Mouse (Mus musculus): ENCODE results near the gene Phkg2. TPM values are rescaled to one million over a fixed set of nuclear protein-coding genes. Genes with fewer than 3 reads are reported as not detected.

Phkg2 gene
- polyA plus RNA-seq, 1 experiment, result 202 TPM

- no peak for DNase-seq
- H3K4me3 ChIP-seq (ENCODE audit: control insufficient read depth, insufficient read depth, low read length), result no peak overlapping the region
- H3K27me3 ChIP-seq (ENCODE audit: control insufficient read depth, insufficient read depth, low read length), result no peaks in the 10 kb centered on the region
- 95% methylated on average over 17 of the region's 17 CpGs for WGBS
- TF ChIP-seq POLR2A (IDR thresholded peaks at IDR 0.05; ENCODE audit: control insufficient read depth, extremely low read depth, insufficient read depth, low read length, poor library complexity), result no peak
- no peak for TF ChIP-seq CTCF (IDR thresholded peaks at IDR 0.05; ENCODE audit: borderline replicate concordance, control insufficient read depth, extremely low read depth, insufficient read depth, low read length, poor library complexity)
- no peaks in the 10 kb centered on the region for H3K4me1 ChIP-seq (replicated peaks; ENCODE audit: control insufficient read depth, insufficient read depth, low read length)
- no peak overlapping the region for H3K27ac ChIP-seq (ENCODE audit: control insufficient read depth, insufficient read depth, low read length)
- H3K36me3 ChIP-seq (ENCODE audit: control insufficient read depth, insufficient read depth, low read length), result peaks cover 91% of the 10 kb centered on the region
Measured at GRCm38 (mm10) chr7:127596747-127597146, 23.6 kb downstream of the Phkg2 start.

DNA sequence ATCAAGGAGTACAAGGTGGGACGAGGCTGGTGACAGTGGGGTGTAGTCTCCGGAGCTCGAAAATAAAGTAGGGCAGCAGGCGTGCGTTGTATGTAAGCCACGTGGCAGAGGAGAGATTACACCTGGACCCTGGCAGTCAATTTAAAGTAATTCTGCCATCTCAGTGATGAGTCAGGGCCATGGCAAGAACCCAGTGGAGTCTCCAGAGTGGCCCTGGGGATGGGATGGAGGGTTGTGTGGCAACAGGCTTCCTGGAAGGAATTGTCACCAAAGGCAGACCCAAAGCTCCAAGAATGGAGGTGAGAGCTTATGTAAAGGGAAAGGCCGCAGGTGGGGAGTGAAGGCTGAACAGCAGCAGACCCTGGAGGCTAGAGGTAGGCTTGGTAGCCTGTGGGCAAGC is 27.5 kb downstream of the Phkg2 start:
- DNase-seq, result no peak
- WGBS, result 98% methylated on average over 7 of the region's 7 CpGs
- H3K27me3 ChIP-seq (ENCODE audit: control insufficient read depth, insufficient read depth, low read length), result no peaks in the 10 kb centered on the region
- H3K4me1 ChIP-seq (replicated peaks; ENCODE audit: control insufficient read depth, insufficient read depth, low read length), result no peaks in the 10 kb centered on the region
- no peak overlapping the region for H3K4me3 ChIP-seq (ENCODE audit: control insufficient read depth, insufficient read depth, low read length)
- no peak overlapping the region for H3K27ac ChIP-seq (ENCODE audit: control insufficient read depth, insufficient read depth, low read length)
- H3K36me3 ChIP-seq (ENCODE audit: control insufficient read depth, insufficient read depth, low read length), result peaks cover 75% of the 10 kb centered on the region
- no peak for TF ChIP-seq POLR2A (IDR thresholded peaks at IDR 0.05; ENCODE audit: control insufficient read depth, extremely low read depth, insufficient read depth, low read length, poor library complexity)
- no peak for TF ChIP-seq CTCF (IDR thresholded peaks at IDR 0.05; ENCODE audit: borderline replicate concordance, control insufficient read depth, extremely low read depth, insufficient read depth, low read length, poor library complexity)

DNA sequence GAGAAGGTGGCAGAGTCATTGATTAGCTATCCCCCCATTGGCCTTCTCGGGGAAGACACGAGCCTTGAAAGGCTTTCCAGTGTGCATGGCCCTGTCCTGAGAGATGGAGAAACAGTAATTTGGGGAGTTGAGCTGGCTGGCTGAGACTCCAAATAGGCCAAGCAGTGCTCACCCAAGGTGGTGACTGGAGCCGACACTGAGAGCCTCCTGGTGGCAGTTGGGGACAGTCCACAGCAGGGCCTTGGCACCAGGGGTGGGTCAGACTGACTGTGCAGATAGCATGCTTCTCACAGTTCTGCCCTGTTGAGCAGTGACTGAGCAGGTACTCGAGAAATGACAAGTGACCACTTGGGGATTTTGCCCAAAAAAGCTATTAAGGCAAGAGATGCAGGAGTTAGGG is 28.6 kb downstream of the Phkg2 start:
- DNase-seq, result no peak
- 96% methylated on average over 4 of the region's 4 CpGs for WGBS
- Histone ChIP-seq H3K27ac (ENCODE audit: control insufficient read depth, insufficient read depth, low read length) (no peak overlapping the region), H3K36me3 (ENCODE audit: control insufficient read depth, insufficient read depth, low read length) (peaks cover 64% of the 10 kb centered on the region), H3K4me1 (replicated peaks; ENCODE audit: control insufficient read depth, insufficient read depth, low read length) (no peaks in the 10 kb centered on the region), H3K4me3 (ENCODE audit: control insufficient read depth, insufficient read depth, low read length) (no peak overlapping the region), H3K27me3 (ENCODE audit: control insufficient read depth, insufficient read depth, low read length) (no peaks in the 10 kb centered on the region)
- TF ChIP-seq CTCF (IDR thresholded peaks at IDR 0.05; ENCODE audit: borderline replicate concordance, control insufficient read depth, extremely low read depth, insufficient read depth, low read length, poor library complexity), result no peak
- TF ChIP-seq POLR2A (IDR thresholded peaks at IDR 0.05; ENCODE audit: control insufficient read depth, extremely low read depth, insufficient read depth, low read length, poor library complexity), result no peak

DNA sequence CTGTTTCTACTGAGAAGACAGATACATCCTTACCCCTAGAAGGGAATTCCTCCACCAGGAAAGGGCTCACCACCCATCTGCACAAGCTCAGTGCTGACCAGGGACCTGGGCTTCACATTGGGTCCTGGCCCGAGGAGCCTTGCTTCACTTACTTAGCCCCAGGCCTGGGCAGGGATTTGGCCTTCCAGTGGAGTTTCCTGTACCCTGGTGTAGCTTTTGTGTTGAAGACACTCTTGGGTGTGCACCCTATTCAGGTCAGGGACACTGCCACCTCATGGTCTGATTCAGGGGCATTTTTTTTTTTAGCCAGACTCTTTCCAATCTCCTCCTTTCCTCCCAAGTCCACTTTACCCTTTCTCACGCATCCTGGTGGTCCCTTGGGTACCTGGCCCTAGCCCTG is 29.8 kb downstream of the Phkg2 start:
- Histone ChIP-seq H3K27ac (ENCODE audit: control insufficient read depth, insufficient read depth, low read length) (no peak overlapping the region), H3K27me3 (ENCODE audit: control insufficient read depth, insufficient read depth, low read length) (no peaks in the 10 kb centered on the region), H3K36me3 (ENCODE audit: control insufficient read depth, insufficient read depth, low read length) (peaks cover 52% of the 10 kb centered on the region), H3K4me3 (ENCODE audit: control insufficient read depth, insufficient read depth, low read length) (no peak overlapping the region), H3K4me1 (replicated peaks; ENCODE audit: control insufficient read depth, insufficient read depth, low read length) (no peaks in the 10 kb centered on the region)
- TF ChIP-seq POLR2A (IDR thresholded peaks at IDR 0.05; ENCODE audit: control insufficient read depth, extremely low read depth, insufficient read depth, low read length, poor library complexity) (no peak), CTCF (IDR thresholded peaks at IDR 0.05; ENCODE audit: borderline replicate concordance, control insufficient read depth, extremely low read depth, insufficient read depth, low read length, poor library complexity) (no peak)
- DNase-seq, result no peak
- WGBS, result 93% methylated on average over 2 of the region's 2 CpGs

DNA sequence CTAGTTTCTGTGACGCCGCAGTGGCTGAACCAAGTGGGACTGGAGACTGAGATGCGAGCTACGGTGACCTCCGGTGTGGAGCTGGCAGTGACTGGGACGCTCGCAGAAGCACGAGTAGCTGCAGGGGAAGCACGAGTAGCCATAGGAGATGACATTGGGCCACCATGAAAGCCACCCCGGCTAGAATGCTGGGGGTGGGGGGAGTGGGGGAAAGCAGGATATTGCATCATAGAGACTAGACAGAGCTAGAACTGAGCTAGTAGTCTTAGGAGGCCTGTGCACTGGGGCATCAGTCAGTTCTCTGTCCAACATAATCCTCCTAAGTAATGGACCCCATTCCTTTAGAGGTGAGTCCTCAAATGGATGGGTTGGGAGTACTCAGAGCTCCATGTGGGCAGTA is 31.1 kb downstream of the Phkg2 start:
- WGBS, result 94% methylated on average over 10 of the region's 10 CpGs
- Histone ChIP-seq H3K4me3 (ENCODE audit: control insufficient read depth, insufficient read depth, low read length) (no peak overlapping the region), H3K4me1 (replicated peaks; ENCODE audit: control insufficient read depth, insufficient read depth, low read length) (no peaks in the 10 kb centered on the region), H3K36me3 (ENCODE audit: control insufficient read depth, insufficient read depth, low read length) (peaks cover 45% of the 10 kb centered on the region), H3K27me3 (ENCODE audit: control insufficient read depth, insufficient read depth, low read length) (no peaks in the 10 kb centered on the region), H3K27ac (ENCODE audit: control insufficient read depth, insufficient read depth, low read length) (no peak overlapping the region)
- TF ChIP-seq CTCF (IDR thresholded peaks at IDR 0.05; ENCODE audit: borderline replicate concordance, control insufficient read depth, extremely low read depth, insufficient read depth, low read length, poor library complexity), result no peak
- no peak for TF ChIP-seq POLR2A (IDR thresholded peaks at IDR 0.05; ENCODE audit: control insufficient read depth, extremely low read depth, insufficient read depth, low read length, poor library complexity)
- no peak for DNase-seq

DNA sequence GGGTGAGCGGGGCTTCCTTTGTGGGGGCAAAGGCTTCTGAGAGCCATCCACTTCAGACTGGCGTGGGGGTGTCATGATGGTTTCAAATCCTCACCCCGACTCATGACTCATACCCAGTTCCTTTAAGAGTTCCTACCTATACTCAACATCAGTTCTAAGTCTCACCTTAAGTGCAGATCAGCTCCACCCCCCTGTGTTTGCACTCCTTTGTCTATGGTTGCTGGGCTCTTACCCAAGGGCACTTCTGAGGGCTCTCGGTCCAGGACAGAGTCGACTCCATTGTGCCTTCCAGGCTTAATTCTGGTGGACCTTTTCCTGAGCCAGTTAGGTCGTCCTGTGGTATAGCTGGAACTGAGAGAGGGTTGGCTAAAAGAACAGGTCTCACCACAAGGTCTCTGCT is 34.0 kb downstream of the Phkg2 start:
- 89% methylated on average over 6 of the region's 6 CpGs for WGBS
- Histone ChIP-seq H3K27ac (ENCODE audit: control insufficient read depth, insufficient read depth, low read length) (no peak overlapping the region), H3K36me3 (ENCODE audit: control insufficient read depth, insufficient read depth, low read length) (peaks cover 26% of the 10 kb centered on the region), H3K4me1 (replicated peaks; ENCODE audit: control insufficient read depth, insufficient read depth, low read length) (no peaks in the 10 kb centered on the region), H3K4me3 (ENCODE audit: control insufficient read depth, insufficient read depth, low read length) (no peak overlapping the region), H3K27me3 (ENCODE audit: control insufficient read depth, insufficient read depth, low read length) (no peaks in the 10 kb centered on the region)
- TF ChIP-seq POLR2A (IDR thresholded peaks at IDR 0.05; ENCODE audit: control insufficient read depth, extremely low read depth, insufficient read depth, low read length, poor library complexity), result no peak
- no peak for TF ChIP-seq CTCF (IDR thresholded peaks at IDR 0.05; ENCODE audit: borderline replicate concordance, control insufficient read depth, extremely low read depth, insufficient read depth, low read length, poor library complexity)
- no peak for DNase-seq

DNA sequence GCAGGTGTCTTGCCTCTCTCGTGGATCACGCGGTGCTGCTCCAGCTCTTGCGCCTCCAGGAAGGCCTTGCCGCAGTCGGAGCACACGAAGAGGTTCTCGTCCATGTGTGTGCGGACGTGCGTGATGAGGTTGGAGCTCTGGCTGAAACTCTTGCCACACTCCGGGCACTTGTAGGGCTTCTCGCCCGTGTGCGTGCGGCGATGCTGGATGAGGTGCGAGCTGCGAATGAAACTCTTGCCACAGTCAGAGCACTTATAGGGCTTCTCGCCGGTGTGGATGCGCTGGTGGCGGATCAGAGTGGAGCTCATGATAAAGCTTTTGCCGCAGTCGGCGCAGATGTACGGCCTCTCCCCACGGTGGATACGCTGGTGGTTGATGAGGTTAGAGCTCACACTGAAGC is 37.9 kb downstream of the Phkg2 start:
- 97% methylated on average over 29 of the region's 29 CpGs for WGBS
- peaks cover 4% of the 10 kb centered on the region for H3K36me3 ChIP-seq (ENCODE audit: control insufficient read depth, insufficient read depth, low read length)
- TF ChIP-seq CTCF (IDR thresholded peaks at IDR 0.05; ENCODE audit: borderline replicate concordance, control insufficient read depth, extremely low read depth, insufficient read depth, low read length, poor library complexity) (no peak), POLR2A (IDR thresholded peaks at IDR 0.05; ENCODE audit: control insufficient read depth, extremely low read depth, insufficient read depth, low read length, poor library complexity) (no peak)

More for the DNA sequence above, 37.9 kb downstream of the Phkg2 start:
- Histone ChIP-seq H3K4me1 (replicated peaks; ENCODE audit: control insufficient read depth, insufficient read depth, low read length) (peaks cover 5% of the 10 kb centered on the region), H3K27ac (ENCODE audit: control insufficient read depth, insufficient read depth, low read length) (no peak overlapping the region), H3K27me3 (ENCODE audit: control insufficient read depth, insufficient read depth, low read length) (no peaks in the 10 kb centered on the region), H3K4me3 (ENCODE audit: control insufficient read depth, insufficient read depth, low read length) (no peak overlapping the region)
- DNase-seq, result no peak
